Mouse (Mus musculus) CH12.LX (cell line): ENCODE measurements around the gene Kif13a. TPM values are rescaled to one million over a fixed set of nuclear protein-coding genes. Genes with fewer than 3 reads are reported as not detected.

Source experiments
- DNase-seq: peaks from one replicate; pipeline ENCODE4 v3.0.0-alpha.2; 2013; ENCODE audit errors: extremely low read depth
- H3K27ac ChIP-seq: 2 replicates; pipeline ENCODE4 v1.5.1; 2012; ENCODE audit warnings: low read depth, mild to moderate bottlenecking, control low read depth, moderate library complexity; ENCODE audit not compliant: insufficient read depth
- H3K27me3 ChIP-seq: replicated peaks from 2 replicates; pipeline ENCODE3; 2012; ENCODE audit warnings: inconsistent platforms
- H3K36me3 ChIP-seq, 2 experiments: replicated peaks in 1 of 2; 2 replicates each; pipeline versions ENCODE3 to v1.6.1; 2012; ENCODE audit warnings: inconsistent platforms in 1 of 2, low read length in 1 of 2, mild to moderate bottlenecking in 1 of 2, mixed read lengths in 1 of 2, moderate library complexity in 1 of 2; ENCODE audit not compliant: control insufficient read depth in 1 of 2, insufficient read depth in 1 of 2
- H3K4me1 ChIP-seq, 2 experiments: 2 replicates each; pipeline ENCODE4 v1.6.1; 2012; ENCODE audit warnings: inconsistent platforms in 1 of 2, moderate library complexity in 1 of 2; ENCODE audit not compliant: insufficient read depth in 2 of 2, control insufficient read depth in 1 of 2
- H3K4me2 ChIP-seq: 2 replicates; pipeline ENCODE4 v1.6.1; 2012; ENCODE audit warnings: low read depth, mild to moderate bottlenecking, control low read depth; ENCODE audit not compliant: poor library complexity, insufficient read depth, severe bottlenecking
- H3K4me3 ChIP-seq, 3 experiments: fragments of 150-350 bp in 1 of 3; sonication (generic) in 1 of 3; replicated peaks in 1 of 3; 2 replicates each; pipeline versions ENCODE3 to v1.5.1; 2011 to 2012; ENCODE audit warnings: low read depth in 2 of 3, low read length in 2 of 3, mild to moderate bottlenecking in 2 of 3, moderate library complexity in 2 of 3, control low read depth in 1 of 3, improper control_type of control experiment in 1 of 3, inconsistent platforms in 1 of 3, mixed read lengths in 1 of 3; ENCODE audit not compliant: poor library complexity in 1 of 3
- H3K79me2 ChIP-seq: replicated peaks from 2 replicates; pipeline ENCODE4 v1.6.1; 2012; ENCODE audit warnings: mild to moderate bottlenecking, moderate library complexity; ENCODE audit not compliant: control insufficient read depth, poor library complexity, insufficient read depth, severe bottlenecking; ENCODE audit errors: extremely low read depth
- H3K9ac ChIP-seq: 2 replicates; pipeline ENCODE4 v1.6.1; 2012; ENCODE audit warnings: low read depth, mild to moderate bottlenecking, control low read depth, moderate library complexity; ENCODE audit not compliant: insufficient read depth
- H3K9me3 ChIP-seq: replicated peaks from 2 replicates; pipeline ENCODE3; 2012; ENCODE audit warnings: low read length, inconsistent platforms, mixed read lengths
- BHLHE40 ChIP-seq: IDR thresholded peaks from 2 replicates; pipeline ENCODE4 v1.6.1; 2011; ENCODE audit warnings: mild to moderate bottlenecking, low read depth, low read length, improper control_type of control experiment
- EP300 ChIP-seq: IDR thresholded peaks from 2 replicates; pipeline ENCODE4 v1.6.1; 2011; ENCODE audit warnings: low read length, improper control_type of control experiment
- ETS1 ChIP-seq: conservative IDR thresholded peaks from 2 replicates; pipeline ENCODE4 v1.6.1; 2012; ENCODE audit warnings: low read depth, mild to moderate bottlenecking, inconsistent platforms, low read length, improper control_type of control experiment, moderate library complexity
- HCFC1 ChIP-seq: IDR thresholded peaks from 2 replicates; pipeline ENCODE4 v1.6.1; 2012; ENCODE audit warnings: low read depth, mild to moderate bottlenecking, inconsistent platforms, low read length, improper control_type of control experiment
- IRF4 ChIP-seq: IDR thresholded peaks from 2 replicates; pipeline ENCODE4 v1.6.1; 2014; ENCODE audit warnings: low read depth, mild to moderate bottlenecking, inconsistent platforms, low read length, improper control_type of control experiment
- JUN ChIP-seq: IDR thresholded peaks from 2 replicates; pipeline ENCODE4 v1.6.1; 2011; ENCODE audit warnings: low read depth, mild to moderate bottlenecking, low read length, improper control_type of control experiment, moderate library complexity; ENCODE audit not compliant: insufficient read depth
- KAT2A ChIP-seq: IDR thresholded peaks from 2 replicates; pipeline ENCODE4 v1.6.1; 2012; ENCODE audit warnings: low read length, improper control_type of control experiment, inconsistent platforms; ENCODE audit not compliant: insufficient replicate concordance
- MAZ ChIP-seq: IDR thresholded peaks from 2 replicates; pipeline ENCODE4 v1.6.1; 2012; ENCODE audit warnings: low read depth, mild to moderate bottlenecking, inconsistent platforms, low read length, improper control_type of control experiment, moderate library complexity
- MEF2A ChIP-seq: IDR thresholded peaks from 2 replicates; pipeline ENCODE4 v1.6.1; 2014; ENCODE audit warnings: low read depth, mild to moderate bottlenecking, inconsistent platforms, low read length, improper control_type of control experiment, borderline replicate concordance
- NRF1 ChIP-seq: IDR thresholded peaks from 2 replicates; pipeline ENCODE4 v1.6.1; 2014; ENCODE audit warnings: low read depth, mild to moderate bottlenecking, inconsistent platforms, low read length, improper control_type of control experiment, moderate library complexity
- POLR2AphosphoS2 ChIP-seq: IDR thresholded peaks from 2 replicates; pipeline ENCODE4 v1.6.1; 2011; ENCODE audit warnings: low read depth, low read length, improper control_type of control experiment
- RCOR1 ChIP-seq: conservative IDR thresholded peaks from 2 replicates; pipeline ENCODE4 v1.6.1; 2012; ENCODE audit warnings: low read depth, mild to moderate bottlenecking, inconsistent platforms, low read length, improper control_type of control experiment
- SIN3A ChIP-seq: IDR thresholded peaks from 2 replicates; pipeline ENCODE4 v1.6.1; 2012; ENCODE audit warnings: low read length, improper control_type of control experiment, inconsistent platforms
- SMC3 ChIP-seq: IDR thresholded peaks from 2 replicates; pipeline ENCODE4 v1.6.1; 2011; ENCODE audit warnings: low read depth, low read length, improper control_type of control experiment
- TBP ChIP-seq: conservative IDR thresholded peaks from 2 replicates; pipeline ENCODE4 v1.6.1; 2011; ENCODE audit warnings: low read depth, low read length, improper control_type of control experiment
- TCF12 ChIP-seq: IDR thresholded peaks from 2 replicates; pipeline ENCODE4 v1.6.1; 2014; ENCODE audit warnings: low read depth, mild to moderate bottlenecking, inconsistent platforms, low read length, improper control_type of control experiment
- USF1 ChIP-seq: IDR thresholded peaks from 2 replicates; pipeline ENCODE4 v1.6.1; 2014; ENCODE audit warnings: low read depth, mild to moderate bottlenecking, inconsistent platforms, low read length, improper control_type of control experiment
- USF2 ChIP-seq: conservative IDR thresholded peaks from 2 replicates; pipeline ENCODE4 v1.6.1; 2011; ENCODE audit warnings: low read depth, low read length, improper control_type of control experiment
- ZC3H11A ChIP-seq: IDR thresholded peaks from 2 replicates; pipeline ENCODE4 v1.6.1; 2012; ENCODE audit warnings: low read depth, mild to moderate bottlenecking, inconsistent platforms, low read length, improper control_type of control experiment
- ZNF384 ChIP-seq: IDR thresholded peaks from 2 replicates; pipeline ENCODE4 v1.6.1; 2012; ENCODE audit warnings: low read depth, low read length, improper control_type of control experiment, inconsistent platforms
- dilution Hi-C: fragments of 300-500 bp; cut with MboI; formaldehyde crosslinking; loops from 2 replicates; pipeline ENCODE4 v1.14.3; 2020; ENCODE audit warnings: low sequenced_read_pairs; ENCODE audit not compliant: extremely low pct_unique_long_range_greater_than_20kb, extremely low pct_ligation_motif_present
- in situ Hi-C: fragments of 300-500 bp; cut with MboI; formaldehyde crosslinking; loops from 3 replicates; pipeline ENCODE4 v1.14.3; 2019; ENCODE audit warnings: low sequenced_read_pairs, low pct_ligation_motif_present, low pct_unique_long_range_greater_than_20kb, mixed read lengths
- polyA plus RNA-seq: library from polyadenylated mRNA; unstranded; fragments of >175 nt; gene quantifications from 2 replicates; pipeline ENCODE4 v1.2.1, GENCODE M21; 2012; ENCODE audit warnings: low read depth; ENCODE audit not compliant: insufficient read length
- total RNA-seq, 2 experiments: library from RNA; depleted of rRNA; stranded (reverse); fragments of 300-350 nt in 1 of 2; fragments of >200 nt in 1 of 2; gene quantifications; 2 replicates each; pipeline ENCODE4 v1.2.3; 2012 to 2014

Gene Kif13a
- total and polyA plus RNA-seq, 3 experiments = not detected

- Histone ChIP-seq H3K36me3 (no peaks in the 10 kb centered on the region), H3K9me3 (peaks cover 4% of the 10 kb centered on the region), H3K4me2 (no peak overlapping the region)
- no peak for TF ChIP-seq JUN
- TF ChIP-seq TBP = no peak
- TF ChIP-seq ZNF384 = no peak
- no peak for TF ChIP-seq USF2
- no peak for TF ChIP-seq SIN3A
- no peak for TF ChIP-seq HCFC1
- TF ChIP-seq ETS1 = no peak
- TF ChIP-seq SMC3 = no peak
- TF ChIP-seq POLR2AphosphoS2 = no peak
- TF ChIP-seq IRF4 = no peak
- no peak for TF ChIP-seq RCOR1
- no peak for TF ChIP-seq BHLHE40
- TF ChIP-seq MEF2A = no peak
- TF ChIP-seq TCF12 = no peak
- TF ChIP-seq ZC3H11A = no peak
- no peak for TF ChIP-seq NRF1
- no peak for TF ChIP-seq MAZ
- TF ChIP-seq, all 38 proteins: peak for 0
- no peak overlapping the region for H3K4me3 ChIP-seq
- H3K27me3 ChIP-seq = no peaks in the 10 kb centered on the region
- H3K9ac ChIP-seq = no peak overlapping the region
- no peaks in the 10 kb centered on the region for H3K79me2 ChIP-seq
- in situ Hi-C loops (no loop called here), dilution Hi-C loops (no loop called here)
- H3K4me1 ChIP-seq = peaks cover 0 to 5% of the 10 kb centered on the region in 2 experiments; a peak in 1 of 4 replicates
- H3K27ac ChIP-seq = no peak overlapping the region
- no peak for DNase-seq
Observed at GRCm38 (mm10) chr13:46822200-46822599, 107.5 kb downstream of the Kif13a start.

- no peak for DNase-seq
- dilution Hi-C loops = no loop called here
- Histone ChIP-seq H3K4me3 (no peak overlapping the region), H3K27me3 (no peaks in the 10 kb centered on the region), H3K9me3 (no peaks in the 10 kb centered on the region), H3K4me1 (peaks cover 3 to 5% of the 10 kb centered on the region in 2 experiments; a peak in 2 of 4 replicates), H3K36me3 (no peaks in the 10 kb centered on the region), H3K27ac (no peak overlapping the region), H3K79me2 (no peaks in the 10 kb centered on the region), H3K9ac (no peak overlapping the region), H3K4me2 (no peak overlapping the region)
- no peak for TF ChIP-seq EP300
- TF ChIP-seq USF1 = no peak
- TF ChIP-seq KAT2A = no peak
- in situ Hi-C loops = no loop called here
Observed at GRCm38 (mm10) chr13:46819729-46820223, 109.9 kb downstream of the Kif13a start.
